Mouse (Mus musculus): ENCODE results near the gene Zswim9.
"Not testable (repeated sequence)": the region's sequence is repeated elsewhere in the genome, so short reads cannot be mapped to it uniquely, and the experiment has no call there.

Zswim9 gene

DNA sequence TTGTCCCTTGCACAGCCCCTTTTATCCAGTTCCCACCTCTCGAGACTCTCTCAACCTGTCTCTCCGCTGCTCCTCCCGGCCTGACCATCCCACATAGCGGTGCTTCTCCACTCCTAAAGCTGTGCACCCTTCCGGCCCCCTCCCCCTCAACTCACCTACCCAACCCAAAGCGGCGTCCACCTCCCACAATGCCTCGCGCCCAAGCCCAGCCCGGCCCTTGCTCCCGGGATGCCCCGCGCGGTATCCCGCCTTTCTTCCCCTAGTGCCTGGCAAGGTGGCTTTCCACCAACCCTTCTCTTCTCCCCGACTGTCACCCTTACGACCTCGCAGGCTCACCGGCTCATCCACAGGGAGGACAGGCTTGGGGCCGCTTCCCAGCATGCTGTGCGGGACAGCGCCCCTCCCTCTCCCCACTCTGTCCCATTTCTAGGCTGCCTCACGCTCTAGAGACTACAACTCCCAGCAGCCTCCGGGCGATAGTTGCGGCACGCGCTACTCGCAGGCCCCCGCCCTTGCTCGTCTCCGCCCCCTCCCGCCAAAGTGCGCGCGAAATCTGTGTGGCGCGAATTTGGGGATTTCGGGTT lies at the start of gene Zswim9:
TSS of gene Zswim9 (minus strand) at position 414 of the 584 bp plus-strand sequence.
- DNase-seq (ENCODE audit: low read depth, low spot score) = peak; percentile 86

DNA sequence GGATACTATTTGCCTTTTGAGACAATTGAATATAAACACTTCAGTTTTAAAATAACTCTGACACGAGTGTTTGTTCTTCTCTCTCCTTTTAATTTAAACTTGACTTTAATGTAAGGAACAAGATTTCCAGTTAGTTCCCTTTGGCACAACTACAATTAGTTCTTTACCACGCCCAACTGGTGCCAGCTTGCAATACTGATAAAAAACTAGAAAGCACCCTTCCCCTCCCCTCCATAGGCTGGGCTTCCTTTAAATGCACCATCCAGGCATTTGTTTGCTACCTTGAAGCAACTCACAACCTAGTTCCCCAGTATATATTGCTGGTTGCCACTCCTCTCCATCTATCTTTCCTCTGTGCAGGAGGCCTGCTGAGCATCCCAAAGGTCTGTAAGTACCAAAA lies 45.8 kb upstream of the Zswim9 start, which contains the start of gene Pla2g4c:
TSS of gene Pla2g4c (plus strand) at position 340 of the 400 bp plus-strand sequence.
- no peak for DNase-seq (ENCODE audit: low read depth, low spot score)

GRCm38 (mm10) chr7:13321424-13321823 lies 42.9 kb upstream of the Zswim9 start:
- DNase-seq (ENCODE audit: low read depth, low spot score) = no peak

- DNase-seq (ENCODE audit: low read depth, low spot score) = no peak
These were observed 35.6 kb upstream of the Zswim9 start for GRCm38 (mm10) chr7:13314095-13314597.

GRCm38 (mm10) chr7:13311401-13311800 lies 32.9 kb upstream of the Zswim9 start:
- DNase-seq (ENCODE audit: low read depth, low spot score) = no peak

DNA sequence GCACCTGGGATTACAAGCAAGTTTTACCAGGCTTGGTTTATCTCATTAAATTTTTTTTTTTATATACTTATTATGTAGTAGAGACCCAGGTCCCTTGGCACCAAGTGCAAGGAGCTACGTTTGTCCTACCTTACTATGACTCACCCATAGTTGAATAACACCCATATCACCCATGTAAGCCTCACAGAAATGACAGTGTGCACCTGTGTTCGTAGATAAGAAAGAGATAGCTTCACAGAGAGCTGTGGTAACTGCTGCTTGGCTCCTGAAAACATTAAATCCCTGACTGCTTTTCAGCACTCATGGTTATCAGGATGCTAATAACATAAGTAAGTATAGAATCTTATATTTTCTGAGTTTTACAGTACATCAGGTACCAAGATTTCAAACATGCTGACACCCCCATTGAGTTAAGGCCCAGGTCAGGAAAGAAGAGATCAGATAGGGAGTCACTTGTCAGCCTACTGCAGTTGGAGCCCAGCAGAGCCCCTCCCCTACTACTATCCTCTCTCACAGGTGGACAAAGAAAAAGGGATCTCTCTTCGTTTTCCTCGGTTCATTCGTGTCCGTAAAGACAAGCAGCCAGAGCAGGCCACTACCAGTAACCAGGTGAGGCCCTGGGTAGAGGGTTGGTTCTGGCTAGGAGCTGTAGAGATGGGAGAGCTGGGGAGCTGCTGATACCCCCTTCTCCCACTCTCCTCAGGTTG lies 32.1 kb upstream of the Zswim9 start:
- peak; percentile 11 for DNase-seq (ENCODE audit: low read depth, low spot score)

DNA sequence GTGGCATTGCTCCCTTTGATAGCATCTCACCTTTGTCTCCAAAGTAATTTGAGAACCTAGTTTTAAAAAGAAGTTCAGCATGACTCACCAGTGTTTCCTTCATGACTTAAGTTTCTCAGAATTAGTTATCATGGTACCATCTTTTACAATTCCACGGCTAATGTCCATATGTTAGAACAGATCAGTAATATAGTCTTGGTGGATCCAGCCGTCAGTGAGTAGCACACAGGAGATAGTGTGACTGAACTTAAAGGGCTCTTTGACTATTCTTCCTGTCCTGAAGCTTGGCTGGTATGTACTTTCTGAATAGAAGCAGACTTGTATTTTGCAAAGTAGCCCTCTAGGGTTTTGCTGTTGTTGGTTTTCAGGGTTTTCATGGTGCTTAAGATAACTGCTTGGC lies 30.9 kb upstream of the Zswim9 start:
- DNase-seq (ENCODE audit: low read depth, low spot score) = no peak

GRCm38 (mm10) chr7:13303372-13303771 lies 24.9 kb upstream of the Zswim9 start:
- no peak for DNase-seq (ENCODE audit: low read depth, low spot score)

DNA sequence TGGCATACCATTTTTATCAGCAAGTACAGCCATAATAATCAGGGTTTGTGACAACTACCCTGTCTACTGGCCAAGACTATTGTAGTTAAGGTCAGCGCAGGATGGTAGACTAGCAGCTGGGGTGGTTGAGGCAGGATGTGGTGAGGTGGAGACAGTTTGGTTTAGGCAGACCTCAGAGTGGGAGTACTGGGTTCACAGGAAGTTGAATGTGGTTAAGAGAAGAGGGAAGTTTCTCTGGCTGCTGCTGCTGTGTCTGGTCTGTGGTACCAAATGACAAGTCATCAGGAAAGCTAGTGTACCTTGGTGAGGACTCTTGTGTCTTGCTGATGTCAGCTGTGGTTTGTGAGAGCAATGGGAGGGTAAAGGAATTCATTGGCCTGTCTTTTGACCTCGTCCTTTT lies 24.3 kb upstream of the Zswim9 start:
- no peak for DNase-seq (ENCODE audit: low read depth, low spot score)

DNA sequence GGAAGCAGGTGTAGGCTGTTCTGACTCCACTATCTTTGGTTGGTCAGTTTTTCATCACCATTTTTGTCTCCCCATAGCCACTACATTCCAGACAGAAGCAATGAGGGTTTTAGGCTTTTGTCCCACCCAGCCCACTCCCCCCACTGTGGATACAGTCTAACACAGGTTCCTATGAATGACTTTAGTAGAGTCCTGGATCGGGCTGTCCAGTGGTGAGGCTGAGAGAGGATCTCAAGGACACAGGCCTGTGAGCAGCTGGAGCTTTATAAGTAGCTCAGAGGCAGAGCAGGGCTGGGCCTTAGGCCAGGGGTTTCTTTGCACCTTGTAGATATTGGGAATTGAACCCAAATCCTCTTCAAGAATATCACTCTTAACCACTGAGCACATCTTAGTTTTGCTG lies 23.1 kb upstream of the Zswim9 start:
- DNase-seq (ENCODE audit: low read depth, low spot score) = no peak

- DNase-seq (ENCODE audit: low read depth, low spot score) = no peak
These were observed 20.3 kb upstream of the Zswim9 start for GRCm38 (mm10) chr7:13298821-13299220.

DNA sequence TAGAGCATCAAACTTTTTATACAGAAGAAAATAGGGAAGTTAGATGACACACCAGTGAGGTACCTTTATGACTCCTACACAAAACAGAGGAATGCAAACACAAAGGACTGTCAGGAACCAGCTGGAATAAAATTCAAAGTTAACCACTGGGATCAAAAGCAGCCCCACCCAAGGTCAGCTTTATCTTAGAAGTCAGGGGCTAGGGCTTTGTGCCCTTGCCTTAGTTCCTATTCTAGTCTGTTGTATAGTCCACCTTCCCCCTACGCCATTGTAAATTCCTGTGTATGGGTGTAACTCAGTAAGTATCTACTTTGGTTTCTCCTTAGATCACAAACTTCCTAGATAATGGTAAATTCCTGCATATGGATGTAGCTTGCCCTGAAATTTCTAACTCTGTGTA lies 19.1 kb upstream of the Zswim9 start:
- no peak for DNase-seq (ENCODE audit: low read depth, low spot score)

DNA sequence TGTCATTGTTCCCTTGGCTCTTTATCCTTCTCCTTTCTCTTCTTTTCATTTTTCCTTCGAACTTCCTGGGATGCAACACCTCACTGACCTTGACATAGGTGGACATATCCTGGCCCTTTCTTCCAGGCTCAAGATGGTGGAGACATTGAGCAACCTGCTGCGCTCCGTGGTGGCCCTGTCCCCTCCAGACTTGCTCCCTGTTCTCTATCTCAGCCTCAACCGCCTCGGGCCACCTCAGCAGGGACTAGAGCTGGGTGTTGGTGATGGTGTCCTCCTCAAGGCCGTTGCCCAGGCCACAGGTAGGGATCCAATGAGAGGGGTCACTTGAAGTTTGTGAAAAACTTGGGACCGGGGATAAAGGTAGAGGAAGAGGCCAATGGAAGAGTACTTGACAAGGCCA lies 16.7 kb upstream of the Zswim9 start:
- no peak for DNase-seq (ENCODE audit: low read depth, low spot score)

DNA sequence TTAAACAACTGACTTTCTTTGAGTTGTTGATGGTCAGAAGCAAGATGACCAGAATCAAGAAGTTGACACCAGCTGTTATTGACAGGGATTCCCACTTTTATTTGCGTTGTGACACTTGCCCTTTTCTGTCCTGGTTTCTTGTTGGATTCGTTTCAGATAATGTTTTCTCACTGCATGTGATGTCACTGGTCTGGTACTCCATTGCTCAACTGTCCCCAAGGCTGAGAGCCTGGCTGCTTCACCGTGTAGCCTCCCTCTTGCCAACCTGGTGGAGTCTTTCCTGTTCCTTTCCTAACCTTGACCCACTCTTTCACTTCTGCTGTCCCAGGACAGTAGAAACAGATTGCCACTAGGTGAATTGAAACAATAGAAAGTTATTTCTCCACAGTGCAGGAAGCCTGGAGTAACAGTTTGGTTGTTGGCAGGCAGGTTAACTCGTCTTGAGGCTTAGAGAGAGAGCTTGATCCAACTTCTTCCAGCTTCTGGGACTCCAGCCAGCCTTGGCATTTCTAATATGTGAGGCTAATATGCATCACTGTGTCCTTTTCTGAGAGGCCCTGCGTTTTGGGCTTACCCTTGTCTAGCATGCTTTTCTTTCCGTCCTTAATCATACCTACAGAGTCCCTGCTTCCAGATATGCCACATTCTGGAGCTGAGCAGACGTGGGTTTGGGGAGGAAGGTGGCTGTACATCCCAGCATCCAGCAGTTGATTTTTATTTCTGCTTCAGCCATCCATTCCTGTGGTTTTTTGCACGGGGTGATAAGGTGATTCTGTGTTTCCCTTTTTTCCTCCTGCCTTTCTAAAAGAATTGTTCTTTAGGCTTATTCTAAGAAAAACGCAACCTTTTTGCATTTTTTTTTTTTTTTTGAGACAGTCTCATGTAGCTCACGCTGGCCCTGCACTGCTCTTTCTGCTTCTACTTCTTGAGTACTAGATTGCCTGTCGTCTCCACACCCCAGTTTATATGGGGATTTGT lies 15.6 kb upstream of the Zswim9 start:
- DNase-seq (ENCODE audit: low read depth, low spot score) = no peak

DNA sequence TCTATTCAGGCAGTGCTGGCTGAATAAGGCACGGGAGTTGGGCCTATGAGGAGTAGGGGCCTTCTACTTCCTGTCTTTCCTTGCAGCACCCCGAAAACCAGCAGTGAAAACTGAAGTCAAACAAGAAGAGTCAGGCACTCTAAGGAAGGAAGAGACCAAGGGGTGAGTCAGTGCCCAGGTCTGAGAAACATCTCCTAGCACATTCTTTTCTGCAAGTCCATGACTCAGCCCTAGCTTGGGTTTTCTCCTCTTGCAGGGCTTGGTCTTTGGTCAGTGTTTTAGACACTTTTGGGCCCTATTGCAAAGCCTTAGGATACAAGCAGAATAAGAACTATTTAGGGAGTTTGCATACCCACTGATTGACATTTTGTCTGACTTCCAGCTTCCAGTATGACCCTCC lies 12.8 kb upstream of the Zswim9 start:
- DNase-seq (ENCODE audit: low read depth, low spot score) = no peak

GRCm38 (mm10) chr7:13290041-13290675 lies 11.6 kb upstream of the Zswim9 start:
- DNase-seq (ENCODE audit: low read depth, low spot score) = no peak

DNA sequence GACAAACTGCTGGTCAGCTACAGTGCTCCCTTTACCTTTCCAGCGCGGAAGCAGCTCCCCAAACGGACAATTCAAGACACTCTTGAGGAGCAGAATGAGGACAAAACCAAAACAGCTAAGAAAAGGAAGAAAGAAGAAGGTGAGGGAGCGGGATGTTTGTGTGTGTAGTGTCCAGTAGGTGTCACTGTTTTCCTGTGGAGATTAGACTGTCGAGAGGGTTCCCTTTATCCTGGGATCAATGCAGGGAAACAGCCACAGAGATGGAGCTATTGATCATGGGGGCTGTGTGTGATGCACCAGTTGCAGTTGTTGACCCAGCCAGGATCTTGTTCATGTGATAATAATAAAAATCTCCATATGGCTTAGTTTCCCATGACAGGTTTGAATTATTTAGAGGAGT lies 10.1 kb upstream of the Zswim9 start:
- DNase-seq (ENCODE audit: low read depth, low spot score) = no peak

- not testable (repeated sequence) for DNase-seq (ENCODE audit: low read depth, low spot score)
These were observed 436 bp upstream of the Zswim9 start for GRCm38 (mm10) chr7:13278957-13279356.

DNA sequence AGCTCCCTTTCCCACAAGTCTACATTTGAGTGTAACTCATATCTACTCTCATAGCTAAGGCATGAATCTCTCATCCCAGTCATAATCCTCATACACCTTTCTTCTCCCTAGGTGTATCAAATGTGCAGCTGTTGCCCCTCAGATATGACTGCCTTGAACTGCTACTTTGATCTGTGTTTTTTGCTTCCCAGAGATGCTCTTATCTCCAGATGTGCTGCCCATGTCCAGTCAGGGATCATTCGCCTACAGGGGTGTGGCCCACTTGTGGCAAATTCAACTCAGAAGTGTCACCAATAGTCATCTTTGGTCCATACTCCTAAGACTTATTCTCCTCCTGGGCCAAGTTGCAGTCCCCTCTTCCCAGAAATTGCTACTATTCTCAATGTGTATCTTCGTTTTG lies 688 bp downstream of the Zswim9 start:
- DNase-seq (ENCODE audit: low read depth, low spot score) = peak; percentile 32

- no peak for DNase-seq (ENCODE audit: low read depth, low spot score)
These were observed 1.4 kb downstream of the Zswim9 start, which contains the start of gene Lig1 for GRCm38 (mm10) chr7:13277081-13277480. Gene Lig1 (plus strand): TSS chr7:13277283.

DNA sequence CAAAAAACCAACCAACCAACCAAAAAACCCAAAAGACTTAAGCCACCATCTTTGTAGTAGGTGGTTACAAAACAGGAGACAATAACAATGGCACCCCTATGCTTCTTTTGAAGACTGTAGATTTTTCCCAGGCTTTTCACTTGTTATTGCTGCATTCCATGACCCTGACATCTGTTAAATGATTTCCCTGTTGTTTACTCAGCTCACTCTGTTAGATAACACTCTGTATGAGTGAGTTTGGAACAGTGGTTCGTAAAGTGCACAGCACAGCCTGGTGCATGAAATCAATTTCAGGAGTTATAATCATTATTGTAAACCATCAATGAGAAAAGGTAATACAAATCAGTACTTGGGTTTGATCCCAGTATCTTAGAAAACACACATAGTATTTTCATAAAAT lies 6.8 kb downstream of the Zswim9 start:
- DNase-seq (ENCODE audit: low read depth, low spot score) = no peak

- no peak for DNase-seq (ENCODE audit: low read depth, low spot score)
These were observed 9.1 kb downstream of the Zswim9 start for GRCm38 (mm10) chr7:13269394-13269793.
